Mouse (Mus musculus) midbrain, embryonic 14.5 days (tissue): Measurements from ENCODE around the gene Gmds. TPM values are rescaled to one million over a fixed set of nuclear protein-coding genes. Genes with fewer than 3 reads are reported as not detected.

Experiments
- ATAC-seq: fragments of 200-750 bp; cut with Nextera tagmentation; 2 replicates; pipeline ENCODE4 v1.8.0; 2017; ENCODE audit warnings: moderate number of reproducible peaks, moderate library complexity; ENCODE audit not compliant: low FRiP score, low TSS enrichment
- DNase-seq: peaks from one replicate; pipeline ENCODE4 v3.0.0-alpha.2; 2015
- H3K27ac ChIP-seq: fragments of 300-500 bp; sonication (generic); replicated peaks from 2 replicates; pipeline ENCODE4 v1.5.1; 2014; ENCODE audit warnings: mild to moderate bottlenecking, low read depth, low read length, moderate library complexity
- H3K27me3 ChIP-seq: fragments of 300-500 bp; sonication (generic); 2 replicates; pipeline ENCODE4 v1.6.1; 2014; ENCODE audit warnings: low read length, control low read depth, mixed read lengths; ENCODE audit not compliant: control insufficient read depth, insufficient read depth
- H3K36me3 ChIP-seq: fragments of 300-500 bp; sonication (generic); 2 replicates; pipeline ENCODE4 v1.6.1; 2014; ENCODE audit warnings: low read length, control low read depth; ENCODE audit not compliant: control insufficient read depth, insufficient read depth
- H3K4me1 ChIP-seq: fragments of 300-500 bp; sonication (generic); 2 replicates; pipeline ENCODE4 v1.6.1; 2014; ENCODE audit warnings: mild to moderate bottlenecking, antibody characterized with exemption, low read length, control low read depth; ENCODE audit not compliant: control insufficient read depth, insufficient read depth
- H3K4me2 ChIP-seq: fragments of 300-500 bp; sonication (generic); 2 replicates; pipeline ENCODE4 v1.6.1; 2014; ENCODE audit warnings: mild to moderate bottlenecking, low read length, moderate library complexity
- H3K4me3 ChIP-seq: fragments of 300-500 bp; sonication (generic); replicated peaks from 2 replicates; pipeline ENCODE4 v1.5.1; 2014; ENCODE audit warnings: low read depth, low read length
- H3K9ac ChIP-seq: fragments of 300-500 bp; sonication (generic); replicated peaks from 2 replicates; pipeline ENCODE4 v1.6.1; 2014; ENCODE audit warnings: mild to moderate bottlenecking, low read length, moderate library complexity
- H3K9me3 ChIP-seq: fragments of 300-500 bp; sonication (generic); 2 replicates; pipeline ENCODE4 v1.6.1; 2016; ENCODE audit warnings: low read length, control low read depth, mixed read lengths; ENCODE audit not compliant: control insufficient read depth
- WGBS: fragments of 180-500 bp; shearing (Covaris S2); extraction: QIAGEN DNeasy Blood & Tissue Kit; methylation state at CpG from one replicate; pipeline ENCODE4 v1.1.7; 2014; 5-methylcytosine and 5-hydroxymethylcytosine counted together
- polyA plus RNA-seq: library from polyadenylated mRNA; unstranded; fragments of >200 nt; fragmentation: Nextera tagmentation; extraction: Ambion mirVana; gene quantifications from 2 replicates; pipeline ENCODE4 v1.2.1, GENCODE M21; 2014

The Gmds gene
- polyA plus RNA-seq, 1 experiment from 2014 or later = 32.6 TPM

DNA sequence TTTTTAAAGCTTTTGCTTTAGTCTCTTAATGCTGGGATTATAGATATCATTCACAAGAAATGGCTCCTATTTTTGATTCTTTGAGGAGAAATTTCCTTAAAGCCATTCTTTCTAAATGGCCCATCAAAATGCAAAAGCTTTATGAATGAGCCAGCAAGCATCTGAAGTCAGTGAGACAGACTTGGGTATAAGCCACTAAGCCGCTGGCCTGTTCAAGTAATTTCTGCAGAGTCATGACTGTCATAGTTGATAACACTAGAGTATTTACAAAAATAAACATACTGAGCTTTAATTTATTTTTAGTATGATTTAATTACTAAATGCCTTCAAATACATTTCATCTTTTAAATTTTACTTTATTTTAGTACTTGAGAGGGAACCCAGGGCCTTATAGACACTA lies 297.7 kb downstream of the Gmds start:
- 88% methylated on average over 1 of the region's 1 CpGs for WGBS
- no peak for ATAC-seq
- no peak overlapping the region for H3K4me2 ChIP-seq
- no peaks in the 10 kb centered on the region for H3K4me1 ChIP-seq
- no peaks in the 10 kb centered on the region for H3K36me3 ChIP-seq
- H3K9ac ChIP-seq = no peak overlapping the region
- H3K9me3 ChIP-seq = no peaks in the 10 kb centered on the region
- no peak overlapping the region for H3K27ac ChIP-seq
- DNase-seq = no peak
- no peaks in the 10 kb centered on the region for H3K27me3 ChIP-seq
- no peak overlapping the region for H3K4me3 ChIP-seq

DNA sequence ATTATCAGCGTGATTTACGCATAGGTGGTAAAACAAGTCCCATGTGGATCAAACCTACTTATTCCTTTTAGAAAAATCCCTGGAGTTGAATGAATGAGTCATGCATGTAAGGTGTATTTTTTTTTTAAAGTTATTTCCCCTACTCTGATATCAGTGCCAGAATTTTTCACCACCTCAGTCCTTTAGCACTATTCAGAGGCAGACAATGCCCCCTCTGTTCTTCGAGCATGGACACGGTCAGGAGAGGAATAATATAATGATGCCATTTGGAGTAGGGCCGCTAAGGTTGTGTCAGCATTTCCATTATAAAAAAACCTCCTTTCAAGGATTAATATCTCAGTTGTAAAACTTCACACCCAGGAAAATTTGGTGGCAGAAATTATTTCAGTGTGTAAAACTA lies 301.6 kb downstream of the Gmds start:
- 57% methylated on average over 5 of the region's 5 CpGs for WGBS
- Histone ChIP-seq H3K4me1 (no peaks in the 10 kb centered on the region; the same call in 1 of the 2 replicates), H3K36me3 (no peaks in the 10 kb centered on the region), H3K9me3 (no peaks in the 10 kb centered on the region), H3K4me2 (no peak overlapping the region), H3K27ac (no peak overlapping the region), H3K27me3 (no peaks in the 10 kb centered on the region), H3K4me3 (no peak overlapping the region), H3K9ac (no peak overlapping the region)
- DNase-seq = no peak
- ATAC-seq = no peak

DNA sequence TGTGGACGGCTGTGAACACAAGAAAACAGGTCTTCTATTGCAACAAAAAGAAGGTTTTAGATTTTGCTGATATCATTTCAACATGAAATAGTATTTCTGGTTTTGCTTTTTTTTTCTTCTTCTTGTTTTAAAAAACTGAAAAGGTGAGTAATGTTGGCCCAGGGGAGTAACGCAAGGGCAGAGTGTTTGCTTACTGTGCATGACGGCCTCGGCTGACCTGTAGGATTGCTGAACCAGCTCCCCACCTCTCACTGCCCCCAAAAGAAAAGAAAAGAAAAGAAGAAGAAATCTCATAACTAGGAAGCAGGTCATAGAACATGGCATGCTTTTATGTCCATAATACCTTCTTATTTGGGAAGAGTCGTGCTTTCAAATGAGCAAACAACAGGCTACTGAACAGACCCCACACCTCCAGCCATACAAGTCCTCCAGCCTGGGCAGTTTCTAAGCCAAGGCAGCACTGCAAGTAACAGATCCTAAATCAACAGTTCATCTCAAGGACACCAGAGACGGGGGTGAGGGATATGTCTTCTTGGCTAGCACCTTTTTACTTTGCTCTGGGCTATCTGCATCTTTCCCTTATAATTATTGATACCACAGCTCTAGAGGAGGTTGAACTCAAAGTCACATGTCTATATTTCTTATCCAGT lies 303.6 kb downstream of the Gmds start:
- DNase-seq = no peak
- H3K27ac ChIP-seq = no peak overlapping the region
- no peaks in the 10 kb centered on the region for H3K27me3 ChIP-seq
- WGBS = 85% methylated on average over 6 of the region's 6 CpGs
- H3K4me2 ChIP-seq = no peak overlapping the region
- H3K36me3 ChIP-seq = no peaks in the 10 kb centered on the region
- no peak overlapping the region for H3K9ac ChIP-seq
- no peaks in the 10 kb centered on the region for H3K9me3 ChIP-seq
- H3K4me1 ChIP-seq = no peaks in the 10 kb centered on the region; the same call in 1 of the 2 replicates
- no peak for ATAC-seq
- H3K4me3 ChIP-seq = no peak overlapping the region

DNA sequence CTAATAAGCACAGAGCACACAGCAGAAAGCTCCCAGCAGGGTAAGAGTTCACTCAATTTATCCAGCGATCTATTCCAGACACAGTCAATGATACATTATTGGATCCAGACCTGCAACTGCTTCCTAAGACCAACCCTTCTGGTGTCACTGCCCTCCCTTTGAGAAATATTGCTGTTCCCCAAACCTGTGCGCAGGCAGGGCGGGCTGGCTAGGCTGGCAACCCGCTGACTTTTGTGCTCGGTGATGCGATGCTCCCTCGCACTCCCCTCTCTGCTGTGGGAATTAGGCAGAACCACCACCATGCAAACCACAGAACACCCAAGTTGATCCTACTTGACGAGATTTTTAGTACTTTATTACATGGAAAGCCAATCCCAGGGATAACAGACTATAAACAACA lies 304.4 kb downstream of the Gmds start:
- Histone ChIP-seq H3K9me3 (no peaks in the 10 kb centered on the region), H3K4me3 (no peak overlapping the region), H3K9ac (no peak overlapping the region), H3K27me3 (no peaks in the 10 kb centered on the region), H3K36me3 (no peaks in the 10 kb centered on the region), H3K4me2 (no peak overlapping the region), H3K4me1 (no peaks in the 10 kb centered on the region; the same call in 1 of the 2 replicates), H3K27ac (no peak overlapping the region)
- no peak for DNase-seq
- 57% methylated on average over 8 of the region's 8 CpGs for WGBS
- no peak for ATAC-seq

DNA sequence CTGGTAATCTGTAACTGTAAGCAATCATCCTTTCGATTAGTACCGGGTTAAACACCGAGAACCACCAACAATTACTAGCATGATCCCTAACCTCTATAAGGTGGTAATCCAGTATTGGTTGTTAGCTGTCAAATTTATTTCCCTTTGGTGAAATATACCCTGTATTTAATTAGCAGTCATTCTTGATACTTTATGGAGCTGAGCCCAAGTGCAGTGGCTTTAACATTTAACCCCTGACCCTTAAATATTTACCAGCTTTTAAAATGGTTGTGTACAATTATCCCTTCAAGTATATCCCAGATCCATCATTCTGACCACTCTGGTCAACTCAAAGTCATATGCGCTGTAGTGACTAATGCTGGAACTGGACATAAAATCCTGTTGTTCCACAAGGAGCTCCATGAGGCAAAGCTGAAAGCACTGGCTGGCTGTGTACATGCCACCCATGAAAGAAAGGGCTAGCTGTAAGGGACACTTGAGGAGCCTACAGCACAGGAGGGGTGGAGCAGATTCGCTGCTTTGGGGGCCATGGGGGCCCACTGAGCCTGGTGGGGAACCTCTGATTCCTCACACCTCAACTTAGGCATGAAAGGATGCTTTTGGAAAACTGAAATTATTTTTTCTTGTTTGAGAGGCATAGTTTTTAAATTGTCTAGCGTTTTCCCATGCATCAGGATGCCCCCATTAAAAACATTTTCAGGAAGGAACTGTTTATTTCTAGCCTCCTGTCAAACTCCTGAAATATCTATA lies 312.1 kb downstream of the Gmds start:
- H3K9ac ChIP-seq = no peak overlapping the region
- H3K4me2 ChIP-seq = no peak overlapping the region
- no peak for DNase-seq
- H3K9me3 ChIP-seq = no peaks in the 10 kb centered on the region
- ATAC-seq = no peak
- 89% methylated on average over 6 of the region's 6 CpGs for WGBS
- no peak overlapping the region for H3K4me3 ChIP-seq
- H3K4me1 ChIP-seq = no peaks in the 10 kb centered on the region
- H3K27me3 ChIP-seq = no peaks in the 10 kb centered on the region
- no peak overlapping the region for H3K27ac ChIP-seq
- no peaks in the 10 kb centered on the region for H3K36me3 ChIP-seq

DNA sequence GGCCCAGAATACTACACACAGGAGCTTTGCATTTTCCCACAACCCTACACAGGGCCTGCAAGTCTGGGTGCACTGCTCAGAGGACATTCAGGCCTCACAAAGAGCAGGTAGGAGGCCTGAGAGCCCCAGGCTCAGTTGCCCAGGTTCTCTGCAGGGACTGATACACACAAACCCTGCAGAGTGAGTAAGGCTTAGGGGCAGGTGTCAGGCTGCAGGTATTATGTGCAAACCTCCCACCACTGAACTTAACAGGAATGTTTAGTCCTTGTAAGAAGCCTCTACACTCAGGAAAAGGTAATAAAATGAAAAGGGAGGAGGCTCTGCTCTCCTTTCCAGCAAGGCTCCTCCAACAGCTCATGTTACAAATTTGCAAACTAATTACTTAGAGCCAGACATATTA lies 313.7 kb downstream of the Gmds start:
- H3K9me3 ChIP-seq = no peaks in the 10 kb centered on the region
- no peak overlapping the region for H3K9ac ChIP-seq
- no peaks in the 10 kb centered on the region for H3K27me3 ChIP-seq
- H3K4me1 ChIP-seq = no peaks in the 10 kb centered on the region
- H3K27ac ChIP-seq = no peak overlapping the region
- no peaks in the 10 kb centered on the region for H3K36me3 ChIP-seq
- no peak overlapping the region for H3K4me2 ChIP-seq
- ATAC-seq (no peak), DNase-seq (no peak)
- no peak overlapping the region for H3K4me3 ChIP-seq

DNA sequence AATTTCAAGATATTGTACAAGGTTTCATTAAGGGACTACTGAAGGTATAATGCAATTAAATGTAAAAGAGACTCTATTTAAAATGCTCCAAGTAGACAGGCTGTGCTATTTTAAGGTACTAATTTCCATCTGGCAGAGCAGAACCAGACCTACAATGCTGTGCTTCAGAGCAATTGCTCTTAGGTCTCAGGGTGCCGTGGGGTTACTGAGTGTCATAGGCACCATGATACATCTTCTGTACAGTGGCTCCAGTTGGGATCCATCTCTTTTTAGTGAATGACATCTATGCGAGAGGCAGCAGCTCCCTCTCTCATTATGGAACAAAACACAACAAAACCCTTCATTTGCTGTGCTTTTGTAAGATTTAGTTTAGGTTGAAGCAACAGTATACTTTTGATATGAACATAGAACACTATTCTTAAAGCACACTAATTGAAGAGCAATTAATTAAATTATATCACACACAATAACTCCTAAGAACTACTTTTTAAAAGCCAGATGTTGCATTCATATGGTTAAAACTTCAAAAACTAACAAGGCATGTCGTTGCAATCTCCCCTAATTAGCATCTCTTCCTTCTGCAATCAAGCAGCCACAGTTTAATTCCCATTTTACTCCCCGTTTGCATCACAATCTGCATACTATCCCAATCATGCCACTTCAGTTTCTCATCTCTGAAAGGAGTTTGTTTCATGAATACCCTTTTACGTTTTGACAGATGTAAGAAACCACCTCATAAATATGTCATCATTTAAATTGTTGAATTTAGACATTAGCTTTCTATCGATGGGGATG lies 317.9 kb downstream of the Gmds start:
- ATAC-seq (no peak), DNase-seq (no peak)
- Histone ChIP-seq H3K27me3 (no peaks in the 10 kb centered on the region), H3K4me1 (no peaks in the 10 kb centered on the region), H3K36me3 (no peaks in the 10 kb centered on the region), H3K9me3 (no peaks in the 10 kb centered on the region), H3K27ac (no peak overlapping the region), H3K4me3 (no peak overlapping the region), H3K9ac (no peak overlapping the region), H3K4me2 (no peak overlapping the region)
- WGBS = 67% methylated on average over 6 of the region's 6 CpGs

DNA sequence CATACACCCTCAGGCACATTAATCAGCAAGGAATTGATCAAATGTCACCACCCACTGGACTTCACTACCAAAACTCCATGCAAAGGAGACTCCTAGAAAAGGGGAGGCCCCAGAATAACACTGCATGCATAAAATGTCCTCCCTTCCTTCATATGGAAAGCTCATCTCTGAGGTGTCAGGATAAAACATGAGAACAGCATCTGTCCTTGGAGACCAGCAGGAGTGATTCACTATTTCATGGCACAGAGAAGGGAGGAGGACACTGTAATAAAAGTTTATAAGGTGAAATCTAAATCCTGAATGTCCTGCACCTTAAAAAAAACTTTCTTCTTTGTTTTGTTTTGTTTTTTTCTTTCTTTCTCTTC lies 319.3 kb downstream of the Gmds start:
- no peaks in the 10 kb centered on the region for H3K36me3 ChIP-seq
- DNase-seq (no peak), ATAC-seq (no peak)
- H3K4me3 ChIP-seq = no peak overlapping the region
- H3K4me2 ChIP-seq = no peak overlapping the region
- H3K4me1 ChIP-seq = no peaks in the 10 kb centered on the region
- no peak overlapping the region for H3K9ac ChIP-seq
- no peak overlapping the region for H3K27ac ChIP-seq
- H3K27me3 ChIP-seq = no peaks in the 10 kb centered on the region
- no peaks in the 10 kb centered on the region for H3K9me3 ChIP-seq
